Mouse (Mus musculus) monocyte, adult 2 months (primary cell): ENCODE results near the gene Gm13694.
"Not testable (repeated sequence)": the region's sequence is repeated elsewhere in the genome, so short reads cannot be mapped to it uniquely, and the experiment has no call there.

ENCODE experiments used
- DNase-seq, 2 experiments: peaks; one replicate each; pipeline ENCODE4 v3.0.0; 2022; ENCODE audit warnings: low spot score in 2 of 2, low read depth in 1 of 2

Gene Gm13694

DNA sequence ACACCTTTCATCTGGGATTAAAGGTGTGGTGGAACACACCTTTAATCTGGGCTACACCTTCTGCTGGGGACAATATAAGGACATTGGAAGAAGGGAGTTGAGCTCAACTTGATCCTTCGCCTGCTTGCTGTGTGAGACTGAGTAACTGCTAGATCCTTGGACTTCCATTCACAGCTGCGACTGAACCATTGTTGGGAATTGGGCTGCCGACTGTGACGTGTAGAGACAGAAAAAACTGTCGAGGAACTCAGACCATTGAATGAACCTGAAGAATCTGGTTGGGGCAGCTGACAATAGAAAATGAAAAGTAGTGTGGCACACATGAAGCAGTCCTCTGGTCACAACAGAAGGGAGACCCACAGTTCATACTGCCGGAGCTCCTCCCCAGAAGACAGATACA, at the start of gene Gm13694:
Gene Gm13694, plus strand, starts transcription at position 301 of the 400 bp plus-strand sequence.
- not testable (repeated sequence) for DNase-seq

DNA sequence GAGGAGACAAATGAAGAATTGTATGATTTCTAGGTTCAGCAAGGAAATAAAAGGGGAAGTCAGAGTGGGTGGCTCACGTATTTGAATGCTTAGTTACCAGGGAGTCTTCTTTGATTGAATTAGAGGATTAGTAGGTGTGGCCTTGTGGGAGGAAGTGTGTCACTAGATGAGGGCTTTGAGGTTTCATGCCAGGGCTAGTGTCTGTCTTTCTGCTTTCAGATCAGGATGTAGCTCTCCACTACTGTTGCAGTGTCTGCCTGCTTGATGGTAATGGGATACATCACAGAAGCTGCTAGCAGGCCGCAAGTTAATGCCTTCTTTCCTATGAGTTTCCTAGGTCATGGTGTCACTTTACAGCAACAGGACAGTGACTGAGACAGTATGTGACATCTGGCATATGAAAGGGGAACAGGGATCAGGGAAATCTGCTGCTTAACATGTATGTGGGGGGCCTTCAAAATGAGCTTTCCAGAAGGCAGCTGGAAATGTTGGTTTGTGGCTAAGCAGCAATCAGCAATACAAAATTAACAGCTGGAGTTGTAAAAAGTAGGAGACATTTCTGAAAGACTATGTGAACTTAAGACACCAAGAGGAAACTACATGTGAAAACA, 49.1 kb upstream of the Gm13694 start:
- peak in 1 of 2 experiments; percentile 21 for DNase-seq

DNA sequence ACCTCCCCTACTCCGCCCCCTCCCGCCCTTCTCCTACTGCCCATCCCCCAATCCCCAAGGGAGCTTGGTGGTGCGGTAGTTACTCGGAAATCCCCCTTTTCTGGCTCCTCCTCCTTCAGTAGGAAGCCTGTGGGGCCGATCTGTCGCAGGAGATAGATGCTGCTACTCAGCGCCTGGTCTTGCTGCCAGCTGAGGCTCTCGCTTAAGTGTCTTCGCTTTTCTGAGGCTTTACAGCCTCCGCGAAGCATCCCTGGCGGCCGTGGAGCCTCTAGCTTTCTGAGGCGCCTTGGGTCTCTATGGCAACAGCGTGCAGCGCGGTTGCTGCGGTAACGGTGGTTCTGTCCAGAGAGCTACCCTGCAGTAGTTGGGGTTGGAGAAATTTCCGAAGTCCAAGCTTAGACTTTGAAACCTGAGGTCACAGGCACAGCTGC, 37.8 kb upstream of the Gm13694 start, which contains the start of gene Zswim2:
Gene Zswim2, minus strand, starts transcription at position 298 of the 431 bp plus-strand sequence.
- DNase-seq, result peak in 1 of 2 experiments; percentile 1

DNA sequence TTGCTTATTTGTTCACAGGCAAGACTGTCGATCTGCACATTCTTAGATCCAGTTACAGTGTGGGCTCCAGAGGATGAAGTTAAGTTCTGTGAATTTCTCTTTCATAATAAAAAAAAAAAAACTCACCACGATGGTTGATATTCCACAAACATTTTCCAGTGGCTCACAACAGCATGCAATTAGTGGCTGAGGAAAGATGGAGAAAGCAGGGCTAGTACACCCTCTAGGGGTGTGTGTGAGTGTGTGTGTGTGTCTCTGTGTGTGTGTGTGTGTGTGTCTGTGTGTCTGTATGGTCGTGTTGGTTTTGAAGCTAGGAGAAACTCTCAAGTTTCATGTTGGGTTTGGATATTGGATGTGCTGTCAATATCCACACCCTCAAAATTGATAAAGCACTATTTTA, 37.4 kb upstream of the Gm13694 start:
- DNase-seq, result no peak

DNA sequence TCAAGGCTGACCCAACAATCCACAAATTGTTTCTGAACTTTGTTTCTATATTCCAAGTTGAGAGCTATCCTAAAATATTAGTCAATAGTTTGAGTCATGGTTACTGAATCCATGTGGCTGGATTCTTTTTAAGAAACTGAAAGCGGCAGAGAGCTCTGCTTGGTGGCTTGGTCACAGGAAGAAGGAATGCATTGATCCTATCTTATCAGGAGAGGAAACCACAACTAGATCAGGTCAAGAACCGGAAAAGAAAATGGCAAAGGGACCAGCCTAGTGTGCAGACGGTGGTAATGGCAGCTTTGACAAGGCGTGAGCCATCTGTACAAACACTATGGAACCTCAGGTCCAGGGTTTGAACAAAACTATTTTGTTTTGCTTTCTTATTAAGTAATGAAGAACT, 36.9 kb upstream of the Gm13694 start:
- no peak for DNase-seq

DNA sequence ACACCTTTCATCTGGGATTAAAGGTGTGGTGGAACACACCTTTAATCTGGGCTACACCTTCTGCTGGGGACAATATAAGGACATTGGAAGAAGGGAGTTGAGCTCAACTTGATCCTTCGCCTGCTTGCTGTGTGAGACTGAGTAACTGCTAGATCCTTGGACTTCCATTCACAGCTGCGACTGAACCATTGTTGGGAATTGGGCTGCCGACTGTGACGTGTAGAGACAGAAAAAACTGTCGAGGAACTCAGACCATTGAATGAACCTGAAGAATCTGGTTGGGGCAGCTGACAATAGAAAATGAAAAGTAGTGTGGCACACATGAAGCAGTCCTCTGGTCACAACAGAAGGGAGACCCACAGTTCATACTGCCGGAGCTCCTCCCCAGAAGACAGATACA, 23.3 kb upstream of the Gm13694 start, which contains the start of gene Gm13698:
Gene Gm13698, plus strand, starts transcription at position 301 of the 400 bp plus-strand sequence.
- DNase-seq, result not testable (repeated sequence)

DNA sequence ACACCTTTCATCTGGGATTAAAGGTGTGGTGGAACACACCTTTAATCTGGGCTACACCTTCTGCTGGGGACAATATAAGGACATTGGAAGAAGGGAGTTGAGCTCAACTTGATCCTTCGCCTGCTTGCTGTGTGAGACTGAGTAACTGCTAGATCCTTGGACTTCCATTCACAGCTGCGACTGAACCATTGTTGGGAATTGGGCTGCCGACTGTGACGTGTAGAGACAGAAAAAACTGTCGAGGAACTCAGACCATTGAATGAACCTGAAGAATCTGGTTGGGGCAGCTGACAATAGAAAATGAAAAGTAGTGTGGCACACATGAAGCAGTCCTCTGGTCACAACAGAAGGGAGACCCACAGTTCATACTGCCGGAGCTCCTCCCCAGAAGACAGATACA, 17.5 kb upstream of the Gm13694 start, which contains the start of gene Gm13693:
Gene Gm13693, plus strand, starts transcription at position 301 of the 400 bp plus-strand sequence.
- not testable (repeated sequence) for DNase-seq

DNA sequence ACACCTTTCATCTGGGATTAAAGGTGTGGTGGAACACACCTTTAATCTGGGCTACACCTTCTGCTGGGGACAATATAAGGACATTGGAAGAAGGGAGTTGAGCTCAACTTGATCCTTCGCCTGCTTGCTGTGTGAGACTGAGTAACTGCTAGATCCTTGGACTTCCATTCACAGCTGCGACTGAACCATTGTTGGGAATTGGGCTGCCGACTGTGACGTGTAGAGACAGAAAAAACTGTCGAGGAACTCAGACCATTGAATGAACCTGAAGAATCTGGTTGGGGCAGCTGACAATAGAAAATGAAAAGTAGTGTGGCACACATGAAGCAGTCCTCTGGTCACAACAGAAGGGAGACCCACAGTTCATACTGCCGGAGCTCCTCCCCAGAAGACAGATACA, 11.7 kb upstream of the Gm13694 start, which contains the start of gene Gm13695:
Gene Gm13695, plus strand, starts transcription at position 301 of the 400 bp plus-strand sequence.
- not testable (repeated sequence) for DNase-seq

DNA sequence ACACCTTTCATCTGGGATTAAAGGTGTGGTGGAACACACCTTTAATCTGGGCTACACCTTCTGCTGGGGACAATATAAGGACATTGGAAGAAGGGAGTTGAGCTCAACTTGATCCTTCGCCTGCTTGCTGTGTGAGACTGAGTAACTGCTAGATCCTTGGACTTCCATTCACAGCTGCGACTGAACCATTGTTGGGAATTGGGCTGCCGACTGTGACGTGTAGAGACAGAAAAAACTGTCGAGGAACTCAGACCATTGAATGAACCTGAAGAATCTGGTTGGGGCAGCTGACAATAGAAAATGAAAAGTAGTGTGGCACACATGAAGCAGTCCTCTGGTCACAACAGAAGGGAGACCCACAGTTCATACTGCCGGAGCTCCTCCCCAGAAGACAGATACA, 5.9 kb upstream of the Gm13694 start, which contains the start of gene Gm13696:
Gene Gm13696, plus strand, starts transcription at position 301 of the 400 bp plus-strand sequence.
- DNase-seq, result not testable (repeated sequence)

DNA sequence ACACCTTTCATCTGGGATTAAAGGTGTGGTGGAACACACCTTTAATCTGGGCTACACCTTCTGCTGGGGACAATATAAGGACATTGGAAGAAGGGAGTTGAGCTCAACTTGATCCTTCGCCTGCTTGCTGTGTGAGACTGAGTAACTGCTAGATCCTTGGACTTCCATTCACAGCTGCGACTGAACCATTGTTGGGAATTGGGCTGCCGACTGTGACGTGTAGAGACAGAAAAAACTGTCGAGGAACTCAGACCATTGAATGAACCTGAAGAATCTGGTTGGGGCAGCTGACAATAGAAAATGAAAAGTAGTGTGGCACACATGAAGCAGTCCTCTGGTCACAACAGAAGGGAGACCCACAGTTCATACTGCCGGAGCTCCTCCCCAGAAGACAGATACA, 5.7 kb downstream of the Gm13694 start, which contains the start of gene Gm13697:
Gene Gm13697, plus strand, starts transcription at position 301 of the 400 bp plus-strand sequence.
- not testable (repeated sequence) for DNase-seq

DNA sequence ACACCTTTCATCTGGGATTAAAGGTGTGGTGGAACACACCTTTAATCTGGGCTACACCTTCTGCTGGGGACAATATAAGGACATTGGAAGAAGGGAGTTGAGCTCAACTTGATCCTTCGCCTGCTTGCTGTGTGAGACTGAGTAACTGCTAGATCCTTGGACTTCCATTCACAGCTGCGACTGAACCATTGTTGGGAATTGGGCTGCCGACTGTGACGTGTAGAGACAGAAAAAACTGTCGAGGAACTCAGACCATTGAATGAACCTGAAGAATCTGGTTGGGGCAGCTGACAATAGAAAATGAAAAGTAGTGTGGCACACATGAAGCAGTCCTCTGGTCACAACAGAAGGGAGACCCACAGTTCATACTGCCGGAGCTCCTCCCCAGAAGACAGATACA, 11.5 kb downstream of the Gm13694 start, which contains the start of gene Gm13691:
Gene Gm13691, plus strand, starts transcription at position 301 of the 400 bp plus-strand sequence.
- DNase-seq, result not testable (repeated sequence)

DNA sequence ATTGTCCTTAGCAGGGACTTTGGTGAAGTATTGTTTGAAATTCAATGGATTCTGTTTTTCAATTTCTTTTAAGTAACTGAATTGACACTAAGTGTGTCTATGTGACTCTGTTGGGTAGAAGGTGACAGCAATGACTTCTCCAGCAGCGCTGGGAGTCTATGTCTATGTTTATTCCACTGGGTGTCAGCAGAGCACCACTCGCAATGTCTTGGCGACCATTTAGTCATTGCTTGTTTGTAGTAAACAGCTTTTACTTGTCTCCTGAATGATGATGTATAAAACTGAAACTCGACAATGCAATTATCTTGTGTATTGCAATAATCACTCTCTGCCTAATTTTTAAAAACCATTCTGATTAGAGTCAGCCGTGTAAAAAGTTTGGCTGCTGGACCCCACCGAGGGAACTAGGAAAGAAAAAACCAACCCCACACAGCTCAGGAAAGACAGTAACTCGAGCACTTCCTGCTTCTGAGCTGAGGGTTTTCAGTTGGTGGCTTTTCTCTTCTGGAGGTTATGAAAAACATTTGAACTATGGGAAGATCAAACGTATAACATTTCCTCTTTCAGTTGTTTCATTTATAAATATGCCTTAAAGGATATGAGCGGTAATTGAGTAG, 15.0 kb downstream of the Gm13694 start:
- DNase-seq, result not testable (repeated sequence)

DNA sequence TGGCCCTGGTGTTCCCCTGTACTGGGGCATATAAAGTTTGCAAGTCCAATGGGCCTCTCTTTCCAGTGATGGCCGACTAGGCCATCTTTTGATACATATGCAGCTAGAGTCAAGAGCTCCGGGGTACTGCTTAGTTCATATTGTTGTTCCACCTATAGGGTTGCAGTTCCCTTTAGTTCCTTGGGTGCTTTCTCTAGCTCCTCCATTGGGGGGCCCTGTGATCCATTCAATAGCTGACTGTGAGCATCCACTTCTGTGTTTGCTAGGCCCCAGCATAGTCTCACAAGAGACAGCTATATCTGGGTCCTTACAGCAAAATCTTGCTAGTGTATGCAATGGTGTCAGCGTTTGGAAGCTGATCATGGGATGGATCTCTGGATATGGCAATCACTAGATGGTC, 15.8 kb downstream of the Gm13694 start:
- not testable (repeated sequence) for DNase-seq

DNA sequence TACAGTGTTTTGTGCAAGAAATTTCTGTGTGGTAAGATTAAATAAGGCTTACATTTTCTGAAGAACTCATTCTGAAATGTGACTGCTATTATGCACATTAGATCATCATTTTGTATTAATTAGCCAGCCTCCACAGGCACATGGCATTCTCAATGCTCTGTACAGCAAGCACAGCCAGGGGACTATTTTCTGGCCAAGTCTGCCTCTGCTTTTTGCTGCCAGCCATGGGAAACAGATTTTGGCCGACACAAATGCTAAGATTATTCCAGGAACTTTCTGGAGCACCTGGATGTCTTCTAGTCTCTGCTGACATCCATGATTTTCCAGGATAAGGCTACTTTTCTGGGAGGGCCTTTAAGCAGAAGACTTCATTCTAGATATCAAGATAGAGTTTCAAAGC, 30.2 kb downstream of the Gm13694 start:
- no peak for DNase-seq

DNA sequence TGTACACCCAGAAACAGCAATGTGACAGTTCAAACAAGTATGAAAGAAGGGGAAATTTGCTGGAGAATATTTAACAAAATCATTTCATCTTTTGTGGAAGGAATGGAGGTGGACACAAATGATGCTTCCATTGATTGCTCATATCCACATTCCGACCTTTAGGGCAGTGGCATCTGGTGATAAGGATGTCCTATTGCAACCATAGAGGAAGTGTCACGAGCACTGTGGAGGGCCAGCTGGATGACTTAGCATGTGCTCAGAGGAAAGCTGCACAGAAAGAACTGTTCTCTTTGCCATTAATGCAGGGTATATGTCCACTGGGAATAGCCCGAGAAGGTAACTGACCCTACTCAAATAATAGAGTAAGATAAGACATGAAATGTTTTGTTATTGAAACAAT, 31.1 kb downstream of the Gm13694 start:
- no peak for DNase-seq

DNA sequence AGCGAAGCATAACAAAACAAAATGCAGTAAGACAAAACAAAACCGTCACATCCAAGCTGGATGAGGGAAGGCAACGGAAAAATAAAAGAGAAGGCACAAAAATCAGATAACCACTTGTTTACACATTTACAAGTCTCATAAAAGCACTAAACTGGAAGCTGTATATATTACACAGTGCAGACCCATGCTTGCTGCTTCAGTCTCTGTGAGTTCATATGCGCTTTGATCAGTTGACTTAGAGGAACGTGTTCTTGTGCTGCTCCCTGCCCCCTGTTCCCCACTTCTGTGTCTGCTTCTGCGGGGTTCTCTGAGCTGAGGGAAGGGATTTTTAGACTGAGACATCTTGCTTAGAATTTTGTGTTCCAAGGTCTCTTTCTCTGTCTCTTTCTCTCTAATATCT, 35.8 kb downstream of the Gm13694 start:
- DNase-seq, result no peak

DNA sequence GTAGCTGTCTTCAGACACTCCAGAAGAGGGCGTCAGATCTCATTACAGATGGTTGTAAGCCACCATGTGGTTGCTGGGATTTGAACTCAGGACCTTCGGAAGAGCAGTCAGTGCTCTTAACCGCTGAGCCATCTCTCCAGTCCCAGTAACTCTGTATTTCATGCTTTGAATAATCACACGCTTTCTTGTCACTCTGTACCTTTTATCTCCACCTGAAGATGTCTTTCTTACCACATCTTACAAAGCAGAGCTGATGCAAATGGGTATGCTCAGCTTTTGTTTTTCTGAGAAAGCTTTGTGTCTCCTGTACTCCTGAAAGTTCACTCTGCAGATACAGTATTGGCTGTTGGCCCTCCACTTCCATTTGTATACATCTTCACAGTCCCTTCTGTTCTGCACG, 37.6 kb downstream of the Gm13694 start:
- not testable (repeated sequence) for DNase-seq

DNA sequence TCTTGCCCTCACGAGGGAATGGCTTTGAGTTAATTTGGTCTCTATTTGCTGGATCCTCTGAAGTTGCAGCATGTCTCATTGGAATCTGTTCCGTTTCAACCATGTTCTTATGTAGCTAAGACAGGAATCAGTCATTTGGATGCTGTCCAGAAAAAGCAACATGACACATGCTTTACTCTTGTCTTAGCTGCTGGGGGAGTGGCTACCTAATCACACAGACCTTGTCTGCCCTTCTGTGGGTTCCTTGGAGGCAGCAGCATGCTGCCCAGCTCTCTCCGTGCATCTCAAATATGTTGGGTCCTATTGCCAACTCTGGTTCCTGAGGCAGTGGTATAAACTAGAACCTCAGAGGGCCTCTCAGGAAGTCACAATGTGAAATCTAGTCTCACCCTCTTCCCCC, 39.6 kb downstream of the Gm13694 start:
- DNase-seq, result no peak

DNA sequence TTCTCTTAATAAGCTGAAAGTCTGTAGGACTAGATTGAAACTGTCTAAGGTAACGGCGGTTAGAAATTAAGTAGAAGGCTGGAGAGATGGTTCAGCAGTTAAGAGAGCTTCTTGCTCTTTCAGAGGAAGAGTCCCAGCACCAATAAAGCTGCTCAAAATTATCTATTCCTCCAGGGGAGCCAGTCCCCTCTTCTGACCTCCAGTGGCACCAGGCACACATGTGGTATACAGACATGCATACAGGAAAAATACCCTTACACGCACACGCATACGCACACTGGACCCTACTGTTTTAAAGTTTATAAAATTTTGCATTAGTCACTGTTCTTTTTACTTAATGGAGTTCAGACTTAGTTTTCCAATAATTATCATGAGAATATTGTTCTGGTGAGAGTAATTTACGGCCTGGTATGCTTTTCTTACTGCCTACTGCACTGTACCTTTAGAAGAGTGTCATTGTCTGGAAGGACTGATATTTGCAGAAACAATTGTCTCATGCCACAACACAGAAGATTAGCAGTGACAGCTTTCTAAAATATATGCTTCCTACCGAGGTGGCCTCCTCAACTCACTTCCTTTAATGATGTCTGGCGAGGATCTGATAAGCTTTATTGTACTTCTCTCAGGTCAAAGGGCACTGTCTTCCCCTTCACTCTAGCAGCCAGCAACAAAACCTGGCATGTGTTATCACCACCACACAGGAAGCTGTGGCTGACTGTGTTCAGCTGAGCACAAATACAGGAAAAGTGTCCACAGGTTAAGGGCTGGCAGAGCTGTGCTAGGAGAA, 41.0 kb downstream of the Gm13694 start:
- no peak for DNase-seq

DNA sequence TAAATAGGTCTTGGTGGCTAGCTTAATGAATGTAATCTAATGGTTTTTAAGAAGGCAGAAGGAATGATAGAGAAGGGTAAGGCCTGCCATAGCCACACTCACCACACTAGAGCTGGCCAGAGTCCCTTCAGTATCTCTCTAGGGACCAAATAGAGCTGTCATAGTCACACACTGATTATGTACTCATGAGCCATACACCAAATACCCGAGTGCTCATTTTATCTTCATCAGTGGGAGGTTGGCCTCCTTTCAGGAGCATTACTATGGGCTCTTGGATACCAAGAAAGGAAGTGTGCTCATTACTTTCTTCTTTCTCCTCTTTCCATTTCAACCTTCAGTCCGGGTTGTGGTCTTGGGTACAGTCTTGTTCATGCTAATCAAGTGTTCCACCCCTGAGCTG, 43.2 kb downstream of the Gm13694 start:
- DNase-seq, result no peak

DNA sequence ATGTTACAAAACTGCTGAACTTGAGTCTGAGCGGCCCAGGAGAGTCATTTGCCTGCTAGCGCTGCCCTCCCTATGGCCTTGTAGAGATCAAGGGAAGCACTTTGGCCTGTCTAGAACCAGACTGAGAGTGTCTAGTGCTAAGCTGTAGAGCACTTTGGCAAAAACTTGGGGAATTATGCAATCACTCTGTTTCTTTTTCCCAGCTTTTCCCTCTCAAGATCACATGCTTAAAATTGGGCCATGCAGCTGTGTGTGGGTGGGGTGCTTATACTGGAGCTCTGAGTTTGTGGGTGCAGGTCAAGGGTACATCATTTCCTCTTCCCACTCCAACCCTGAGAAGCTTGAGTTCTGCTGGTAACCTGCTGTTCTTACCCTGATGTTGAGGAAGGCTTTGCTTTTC, 44.2 kb downstream of the Gm13694 start:
- no peak for DNase-seq
